Mouse (Mus musculus) heart, embryonic 16.5 days (tissue): ENCODE measurements around the gene Pdhx. TPM values are rescaled to one million over a fixed set of nuclear protein-coding genes. Genes with fewer than 3 reads are reported as not detected.

ENCODE experiments used
- ATAC-seq: fragments of 200-750 bp; cut with Nextera tagmentation; replicated peaks from 2 replicates; pipeline ENCODE4 v1.8.0; 2017; ENCODE audit warnings: moderate number of reproducible peaks; ENCODE audit not compliant: insufficient read depth, low FRiP score; ENCODE audit errors: extremely low read depth
- H3K27ac ChIP-seq: fragments of 300-500 bp; sonication (generic); 2 replicates; pipeline ENCODE4 v1.5.1; 2014; ENCODE audit warnings: mild to moderate bottlenecking, low read length, control low read depth, moderate library complexity
- H3K27me3 ChIP-seq: fragments of 300-500 bp; sonication (generic); 2 replicates; pipeline ENCODE4 v1.6.1; 2014; ENCODE audit warnings: low read length, mixed read lengths; ENCODE audit not compliant: control insufficient read depth, insufficient read depth
- H3K36me3 ChIP-seq: fragments of 300-500 bp; sonication (generic); 2 replicates; pipeline ENCODE4 v1.6.1; 2014; ENCODE audit not compliant: control insufficient read depth, insufficient read depth
- H3K4me1 ChIP-seq: fragments of 300-500 bp; sonication (generic); 2 replicates; pipeline ENCODE4 v1.6.1; 2014; ENCODE audit warnings: low read length, mixed read lengths; ENCODE audit not compliant: control insufficient read depth, insufficient read depth
- H3K4me2 ChIP-seq: fragments of 300-500 bp; sonication (generic); 2 replicates; pipeline ENCODE4 v1.6.1; 2014; ENCODE audit warnings: low read depth, mild to moderate bottlenecking, control low read depth, low read length
- H3K4me3 ChIP-seq: fragments of 300-500 bp; sonication (generic); 2 replicates; pipeline ENCODE4 v1.5.1; 2014; ENCODE audit warnings: mild to moderate bottlenecking, control low read depth, low read length
- H3K9ac ChIP-seq: fragments of 300-500 bp; sonication (generic); 2 replicates; pipeline ENCODE4 v1.6.1; 2014; ENCODE audit warnings: low read length, control low read depth
- H3K9me3 ChIP-seq: fragments of 300-500 bp; sonication (generic); replicated peaks from 2 replicates; pipeline ENCODE4 v1.6.1; 2016; ENCODE audit warnings: low read length; ENCODE audit not compliant: control insufficient read depth
- WGBS: fragments of 180-500 bp; shearing (Covaris S2); extraction: QIAGEN DNeasy Blood & Tissue Kit; methylation state at CpG from one replicate; pipeline ENCODE4 v1.1.7; 2014; 5-methylcytosine and 5-hydroxymethylcytosine counted together
- polyA plus RNA-seq: library from polyadenylated mRNA; unstranded; fragments of >200 nt; fragmentation: Nextera tagmentation; extraction: Ambion mirVana; gene quantifications from 2 replicates; pipeline ENCODE4 v1.2.1, GENCODE M21; 2015

Gene Pdhx
- polyA plus RNA-seq, 1 experiment from 2014 or later: 69.3 TPM

GRCm38 (mm10) chr2:102973115-102973514 is 100.2 kb downstream of the Pdhx start:
- no peak overlapping the region for H3K4me2 ChIP-seq
- H3K4me3 ChIP-seq: no peak overlapping the region
- no peak overlapping the region for H3K9ac ChIP-seq
- H3K27ac ChIP-seq: no peak overlapping the region
- 93% methylated on average over 3 of the region's 3 CpGs for WGBS
- ATAC-seq: no peak
- no peaks in the 10 kb centered on the region for H3K27me3 ChIP-seq
- H3K4me1 ChIP-seq: no peaks in the 10 kb centered on the region
- H3K36me3 ChIP-seq: no peaks in the 10 kb centered on the region
- H3K9me3 ChIP-seq: no peaks in the 10 kb centered on the region; the same call in 1 of the 2 replicates

GRCm38 (mm10) chr2:102972575-102972974 is 100.7 kb downstream of the Pdhx start:
- Histone ChIP-seq H3K27me3 (no peaks in the 10 kb centered on the region), H3K9me3 (no peaks in the 10 kb centered on the region; the same call in 1 of the 2 replicates), H3K4me3 (no peak overlapping the region), H3K4me2 (no peak overlapping the region), H3K4me1 (no peaks in the 10 kb centered on the region), H3K27ac (no peak overlapping the region), H3K9ac (no peak overlapping the region), H3K36me3 (no peaks in the 10 kb centered on the region)
- no peak for ATAC-seq
- WGBS: 40% methylated on average over 5 of the region's 5 CpGs

GRCm38 (mm10) chr2:102971951-102972350 is 101.4 kb downstream of the Pdhx start:
- Histone ChIP-seq H3K9me3 (peaks cover 2% of the 10 kb centered on the region; the same call in 1 of the 2 replicates), H3K27ac (no peak overlapping the region)
- no peak for ATAC-seq

More at GRCm38 (mm10) chr2:102971951-102972350, 101.4 kb downstream of the Pdhx start:
- no peaks in the 10 kb centered on the region for H3K4me1 ChIP-seq
- H3K9ac ChIP-seq: no peak overlapping the region
- no peak overlapping the region for H3K4me2 ChIP-seq
- no peaks in the 10 kb centered on the region for H3K27me3 ChIP-seq
- H3K4me3 ChIP-seq: no peak overlapping the region
- no peaks in the 10 kb centered on the region for H3K36me3 ChIP-seq

Other genes starting within 250 kb of the Pdhx start
- gene Cd44, start 171.8 kb downstream of the Pdhx start, polyA plus RNA-seq: 17.3 and 19.1 TPM in 2 replicates
- gene Apip, start 162 bp upstream of the Pdhx start, polyA plus RNA-seq: 70.9 and 72.9 TPM in 2 replicates
- gene Ehf, start 229.8 kb upstream of the Pdhx start, polyA plus RNA-seq: 1.3 and 1.8 TPM in 2 replicates